In the genomic region with DNA sequence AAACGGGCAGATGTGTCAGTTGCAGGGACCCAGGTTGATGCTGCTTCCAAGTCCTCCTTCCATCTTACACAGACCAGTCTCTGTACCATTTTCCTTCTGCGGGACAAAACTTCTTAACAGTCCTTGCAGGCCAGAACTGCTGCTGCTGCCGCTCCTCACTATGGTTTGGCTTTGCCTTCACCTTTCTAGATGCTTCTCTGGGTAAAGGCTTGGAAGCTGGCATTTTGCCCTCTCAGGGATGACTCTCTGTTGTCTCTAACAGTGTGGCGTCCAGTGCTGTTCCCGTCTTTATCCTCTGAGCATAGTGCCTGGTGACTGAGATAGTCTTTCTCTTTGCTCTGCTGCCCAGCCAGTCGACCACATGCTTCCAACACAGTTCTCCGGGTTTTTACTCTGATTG, we compare ENCODE assay signal across 15 mouse cellular contexts.
"Had no signal": no experiment of that assay in that cellular context is flagged by ENCODE, and none has a peak within 500 bp of the region (broad histone marks: within the 10 kb centered on the region; RNA-seq: fewer than 3 reads in every experiment).

No protein-coding gene starts in this region.

- H3K4me3 ChIP-seq: neural tube, embryonic 15.5 days; stomach, embryonic 15.5 days had no signal

- H3K4me2 ChIP-seq: neural tube, embryonic 15.5 days; stomach, embryonic 15.5 days had no signal

- H3K4me1 ChIP-seq: neural tube, embryonic 15.5 days; stomach, embryonic 15.5 days had no signal

- H3K27me3 ChIP-seq: neural tube, embryonic 15.5 days; stomach, embryonic 15.5 days had no signal

- DNase-seq: retina, postnatal 1 day; right cerebral cortex, adult 18-20 months; right cerebral cortex, postnatal 14 days; right cerebral cortex, postnatal 25 days; right cerebral cortex, postnatal 4 days; spleen, adult 18-20 months; thymus, adult 18-20 months; thymus, adult 2 months; thymus, postnatal 14 days; thymus, postnatal 25 days; thymus, postnatal 36 days; thymus, postnatal 4 days had no signal

- H3K27ac ChIP-seq: neural tube, embryonic 15.5 days; stomach, embryonic 15.5 days; stomach, postnatal 0 days had no signal

- H3K9ac ChIP-seq: neural tube, embryonic 15.5 days; stomach, embryonic 15.5 days had no signal

- H3K9me3 ChIP-seq: neural tube, embryonic 15.5 days; stomach, embryonic 15.5 days had no signal
